Mouse (Mus musculus) left cerebral cortex, adult 18-20 months (tissue): ENCODE data around the gene Gm21954. TPM values are rescaled to one million over a fixed set of nuclear protein-coding genes. Genes with fewer than 3 reads are reported as not detected.

Experiments used
- DNase-seq, 2 experiments: peaks; one replicate each; pipeline ENCODE4 v3.0.0; 2021 to 2022; ENCODE audit warnings: low spot score in 2 of 2, mixed read lengths in 1 of 2
- long read RNA-seq, 2 experiments: library from polyadenylated mRNA; stranded (forward); transcript quantifications; one replicate each; pipeline ENCODE4 v2.0.0; 2021
- total RNA-seq, 2 experiments: library from RNA; stranded (reverse); gene quantifications; 2 replicates each; pipeline ENCODE4 v1.2.3; 2021

Gm21954 gene
- total RNA-seq = not detected
- long read RNA-seq, experiment 1, partial matches to known transcripts = 0 of 9 reads
- long read RNA-seq, experiment 1, other reads (novel, unspliced or antisense) = 9 of 9 reads
- long read RNA-seq, experiment 2, partial matches to known transcripts = 0 of 7 reads
- long read RNA-seq, experiment 2, other reads (novel, unspliced or antisense) = 7 of 7 reads

DNA sequence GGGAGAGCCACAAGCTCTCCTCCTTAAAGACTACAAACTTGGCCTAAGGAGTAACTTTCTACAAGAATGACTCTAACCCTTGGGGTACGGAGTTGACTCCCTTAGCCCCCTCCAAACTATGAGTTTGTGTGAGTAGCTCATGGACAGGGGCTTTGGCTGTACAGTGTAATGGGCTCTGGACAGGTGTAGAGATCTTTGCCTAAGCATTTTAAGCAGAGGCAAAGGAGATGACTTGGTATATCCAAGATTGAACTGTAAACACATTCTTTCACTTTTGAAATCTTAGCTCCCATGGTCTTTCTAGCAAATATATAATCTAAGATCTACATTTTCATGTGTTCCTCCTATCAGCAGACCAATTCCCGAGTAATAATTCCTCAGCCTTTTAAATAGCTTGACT lies at the start of gene Gm21954:
Gene Gm21954 (minus strand): TSS at position 101 of the 400 bp plus-strand sequence.
- DNase-seq = no peak

DNA sequence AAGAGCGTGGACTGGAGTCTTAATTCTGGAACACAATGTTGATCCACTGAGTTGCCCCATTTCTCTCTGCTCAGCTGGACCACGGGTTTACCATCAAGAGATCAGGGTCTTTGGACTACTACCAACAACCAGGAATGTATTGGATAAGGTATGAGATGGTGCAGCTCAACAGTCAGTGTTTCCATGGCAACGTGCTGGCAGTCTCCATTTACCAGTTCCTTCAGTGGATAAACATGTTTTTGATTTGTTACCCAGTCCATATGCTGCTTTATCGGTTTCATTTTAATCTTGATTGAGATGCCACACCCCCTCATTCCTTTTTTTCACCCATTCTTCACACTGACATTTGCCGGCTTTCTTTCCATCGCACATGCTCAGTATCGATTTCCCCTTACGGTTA lies 49.8 kb upstream of the Gm21954 start:
- DNase-seq = no peak

DNA sequence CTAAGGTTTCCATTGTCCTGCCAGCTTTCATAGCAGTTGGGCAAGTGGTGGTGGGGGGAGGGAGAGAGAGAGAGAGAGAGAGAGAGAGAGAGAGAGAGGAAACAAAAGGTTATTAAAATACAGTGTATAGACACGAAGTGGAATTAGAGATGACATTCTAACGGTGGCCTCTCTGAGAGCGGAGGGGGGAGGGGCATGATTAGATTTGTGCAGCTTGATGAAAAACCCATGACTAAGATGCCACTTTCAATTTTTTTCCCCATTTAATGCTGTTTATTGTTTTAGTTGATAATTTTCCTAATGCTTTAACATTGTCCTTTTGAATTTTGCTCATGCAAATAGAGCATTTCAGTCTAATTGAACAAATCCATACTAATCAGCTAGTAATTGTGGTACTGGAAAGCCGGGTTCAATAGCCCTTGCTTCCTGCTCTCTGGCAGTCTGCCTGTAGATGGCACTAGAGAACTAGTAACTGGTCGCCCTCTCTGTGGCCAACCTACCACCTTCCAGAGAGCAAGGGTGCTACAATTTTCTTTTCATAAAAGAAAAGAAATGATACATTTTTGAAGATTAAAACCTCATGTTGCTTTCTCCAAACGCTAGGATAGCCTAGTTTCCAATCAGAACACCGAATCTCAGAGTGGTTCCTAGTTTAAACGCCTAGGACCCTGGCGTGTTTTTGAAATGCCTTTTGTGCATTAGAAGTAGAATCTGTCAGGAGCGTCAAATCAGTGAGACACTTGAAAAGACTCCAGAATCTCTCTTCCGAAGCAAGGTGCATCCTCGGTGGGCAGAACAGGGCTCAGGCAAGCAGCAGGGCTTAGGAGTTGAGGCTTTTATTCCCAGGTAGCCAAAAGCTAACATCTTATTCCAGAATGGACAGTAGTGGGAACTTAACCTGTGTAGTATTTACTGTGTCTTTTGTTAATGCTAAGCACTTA lies 48.5 kb upstream of the Gm21954 start:
- DNase-seq = peak; percentile 76 to 78

DNA sequence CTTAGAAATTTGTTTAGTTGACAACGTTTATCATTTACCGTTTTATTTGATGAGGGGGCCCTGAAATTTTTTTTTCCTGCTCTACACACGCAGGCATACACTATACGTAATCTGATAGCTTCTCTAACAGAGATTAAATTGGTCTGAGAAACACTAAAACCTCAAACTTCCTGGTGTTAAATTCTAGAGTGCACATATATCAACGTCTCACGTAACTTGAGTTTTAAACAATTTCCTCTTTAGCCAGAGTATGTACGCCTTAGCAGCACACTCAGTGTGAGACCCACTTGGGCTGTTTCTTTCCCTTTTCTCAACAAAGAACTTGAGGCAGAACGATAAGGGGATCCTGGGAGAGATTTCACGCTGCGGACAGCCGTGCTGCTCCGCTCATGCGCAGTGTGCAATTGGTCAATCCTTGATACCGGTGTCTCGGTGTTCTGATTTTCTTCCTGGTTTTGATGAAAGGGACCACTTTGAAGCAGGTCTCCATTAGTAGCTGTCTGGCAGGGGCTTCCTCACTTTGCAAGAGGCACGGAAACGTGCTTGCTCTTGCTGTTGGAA lies 45.5 kb upstream of the Gm21954 start:
- no peak for DNase-seq

DNA sequence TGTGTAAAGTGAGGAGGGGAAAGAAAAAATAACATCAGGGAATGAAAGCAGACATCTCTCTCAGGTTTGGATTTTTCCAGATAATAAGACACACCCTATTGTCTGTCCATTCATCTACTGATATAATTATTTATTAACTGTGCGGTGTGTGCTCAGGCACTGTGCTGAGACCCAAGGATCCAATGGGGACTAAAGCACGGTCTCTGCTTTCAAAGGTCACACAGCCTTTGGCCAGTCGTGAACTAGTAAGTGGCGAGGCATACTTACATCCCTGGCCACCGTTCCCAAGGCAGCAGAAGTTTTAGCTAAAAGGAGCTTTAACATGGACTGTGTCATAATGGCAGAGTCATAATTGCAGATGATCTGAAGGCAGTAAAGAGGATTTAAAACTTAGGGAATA lies 44.0 kb upstream of the Gm21954 start:
- DNase-seq = no peak

DNA sequence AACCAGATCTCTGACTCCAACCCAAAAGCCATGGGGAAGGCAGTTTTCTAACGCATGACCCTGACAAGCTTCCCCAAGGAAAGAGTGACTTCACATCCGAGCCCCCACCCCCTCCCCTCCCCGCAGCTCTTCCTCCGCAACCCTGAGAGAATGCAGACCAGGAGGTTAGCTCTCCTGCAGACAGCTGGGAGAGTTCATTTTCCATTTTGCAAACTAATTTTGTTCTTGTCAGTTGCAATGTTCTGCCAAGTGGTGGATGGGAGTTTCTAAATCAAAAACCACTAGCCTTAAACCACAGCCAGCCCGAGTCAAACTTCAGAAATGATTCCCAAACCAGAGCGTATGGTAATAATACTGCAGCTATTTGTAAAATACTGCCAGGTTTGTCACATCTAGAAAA lies 39.6 kb upstream of the Gm21954 start:
- DNase-seq = no peak

DNA sequence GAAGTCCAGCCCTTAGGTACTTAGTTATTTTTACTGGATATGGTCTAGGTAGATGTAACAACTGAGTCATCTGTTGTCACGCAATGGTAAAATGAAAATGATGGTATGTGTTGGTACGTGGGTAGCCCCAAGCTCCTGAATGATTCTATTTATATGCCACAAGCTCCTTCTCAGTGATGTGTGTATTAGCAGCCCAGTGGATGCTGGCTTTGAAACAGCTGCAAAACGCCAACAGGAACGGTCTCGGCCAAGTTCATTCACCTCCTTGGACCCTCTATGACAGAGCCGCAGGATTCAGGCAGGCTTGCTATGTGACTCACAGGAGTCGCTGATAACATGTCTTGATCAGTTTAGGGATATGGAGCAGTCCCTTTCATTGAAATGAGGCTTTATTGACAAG lies 38.2 kb upstream of the Gm21954 start:
- DNase-seq = no peak

DNA sequence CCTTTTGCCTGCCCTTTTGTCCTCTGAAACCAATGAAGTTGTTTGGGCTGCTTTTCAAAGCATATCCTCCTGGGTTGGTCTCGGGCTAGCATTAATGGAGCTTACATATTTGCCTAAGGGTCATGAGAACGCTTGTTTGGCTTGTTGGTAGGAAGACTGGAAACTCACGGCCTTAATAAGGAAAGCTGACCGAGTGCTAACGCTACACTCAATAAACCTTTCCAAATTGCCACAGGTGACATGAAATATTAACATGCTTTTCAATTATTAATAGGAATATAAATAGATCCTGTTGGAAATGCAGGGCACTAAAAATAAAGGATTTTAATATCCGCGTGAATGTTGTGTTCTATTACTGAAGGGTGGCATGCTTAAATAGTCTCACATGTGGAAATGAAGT lies 27.3 kb upstream of the Gm21954 start:
- no peak for DNase-seq

DNA sequence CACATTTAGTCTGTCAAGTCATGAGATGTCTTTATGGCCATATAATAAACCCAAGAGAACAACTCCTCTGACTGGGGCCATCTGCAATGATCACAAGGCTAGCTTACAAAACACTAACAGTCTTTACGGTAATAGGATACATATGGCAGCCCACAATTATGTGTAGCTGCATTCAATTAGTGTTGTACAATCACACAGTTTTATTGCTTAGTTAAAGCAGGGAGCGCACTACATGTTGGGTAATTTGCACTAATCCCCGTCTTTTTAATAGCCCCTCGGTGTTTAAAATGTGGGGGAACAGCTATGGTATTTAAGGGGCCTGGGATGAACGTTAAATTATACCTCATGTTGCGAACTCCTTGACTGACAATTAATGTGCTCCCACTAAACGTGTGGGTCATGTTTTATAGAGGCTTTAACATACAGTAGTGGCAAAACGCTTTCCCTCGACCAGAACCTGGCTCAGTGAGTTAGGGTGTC lies 24.5 kb upstream of the Gm21954 start:
- no peak for DNase-seq

DNA sequence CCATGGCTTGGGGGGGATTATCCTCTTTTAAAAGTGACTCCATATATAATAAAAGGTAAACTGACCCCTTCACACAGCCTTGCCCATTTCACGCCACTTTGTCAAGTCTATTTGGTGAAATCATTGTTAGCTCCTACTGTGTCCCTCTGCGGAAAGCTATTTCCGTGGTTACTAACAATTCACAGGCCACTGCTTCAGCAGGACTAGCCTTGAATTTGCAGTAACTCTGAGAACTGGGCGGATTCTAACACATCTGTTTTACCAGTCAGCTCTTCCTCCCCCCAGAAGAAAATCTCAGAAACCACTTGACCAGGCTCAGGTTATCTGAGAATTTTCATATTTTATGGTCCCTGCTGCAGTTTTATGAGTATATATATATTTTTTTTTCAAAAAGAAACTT lies 23.9 kb upstream of the Gm21954 start:
- no peak for DNase-seq

DNA sequence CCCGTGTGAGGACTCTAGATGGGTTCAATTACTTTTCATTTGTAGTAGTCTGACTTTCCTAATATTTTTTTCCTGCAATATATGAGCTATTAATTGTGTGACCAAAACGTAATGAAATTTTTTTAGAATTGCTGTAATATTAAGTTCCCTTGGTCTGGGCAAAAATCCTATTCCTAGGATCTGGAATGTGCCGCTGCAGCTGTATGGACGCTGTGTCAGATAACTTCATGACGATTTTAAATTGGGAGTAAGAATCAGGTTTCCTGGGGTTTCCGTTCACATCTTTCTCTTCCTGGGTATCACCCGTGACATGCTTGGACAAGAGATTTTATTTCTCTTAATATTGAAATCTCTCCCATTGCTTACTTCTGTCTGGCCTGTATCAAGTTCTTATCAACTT lies 23.2 kb upstream of the Gm21954 start:
- no peak for DNase-seq

DNA sequence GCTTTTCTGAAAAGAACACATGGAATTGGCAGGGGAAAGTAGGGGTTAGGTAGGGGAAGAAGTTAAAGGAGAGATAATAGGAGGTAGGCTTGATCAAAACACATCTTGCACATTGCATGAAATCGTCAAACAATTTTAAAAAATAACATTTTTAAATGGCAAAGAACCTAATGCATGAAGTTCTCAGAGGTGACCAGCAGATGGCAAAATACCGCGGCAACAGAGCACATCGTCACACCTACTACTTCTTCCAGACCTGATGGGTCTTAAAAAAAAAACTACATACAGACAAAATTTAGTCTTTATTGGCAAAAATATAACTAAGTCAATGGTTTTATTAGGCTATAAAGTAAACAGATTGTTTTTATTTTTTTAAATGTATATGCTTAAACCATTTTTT lies 22.3 kb upstream of the Gm21954 start:
- no peak for DNase-seq

DNA sequence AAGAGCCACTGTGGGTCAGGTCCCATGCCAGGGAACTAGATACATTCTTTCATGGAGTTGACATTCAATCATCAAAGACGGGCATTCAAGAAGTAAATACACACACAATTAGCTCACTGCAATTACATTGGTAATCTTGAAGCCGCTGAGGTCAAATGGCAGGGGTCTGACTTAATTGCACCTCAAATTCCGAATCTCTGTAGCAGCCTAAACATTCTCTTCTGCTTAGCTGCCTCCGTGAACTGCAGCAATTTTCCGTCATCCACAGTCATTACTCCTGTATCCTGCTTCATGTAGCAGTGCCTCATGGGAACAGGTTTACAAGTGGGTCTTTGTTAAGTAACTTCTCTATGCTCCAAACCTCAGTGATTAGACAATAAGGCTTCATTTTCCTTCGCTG lies 20.0 kb upstream of the Gm21954 start:
- no peak for DNase-seq

DNA sequence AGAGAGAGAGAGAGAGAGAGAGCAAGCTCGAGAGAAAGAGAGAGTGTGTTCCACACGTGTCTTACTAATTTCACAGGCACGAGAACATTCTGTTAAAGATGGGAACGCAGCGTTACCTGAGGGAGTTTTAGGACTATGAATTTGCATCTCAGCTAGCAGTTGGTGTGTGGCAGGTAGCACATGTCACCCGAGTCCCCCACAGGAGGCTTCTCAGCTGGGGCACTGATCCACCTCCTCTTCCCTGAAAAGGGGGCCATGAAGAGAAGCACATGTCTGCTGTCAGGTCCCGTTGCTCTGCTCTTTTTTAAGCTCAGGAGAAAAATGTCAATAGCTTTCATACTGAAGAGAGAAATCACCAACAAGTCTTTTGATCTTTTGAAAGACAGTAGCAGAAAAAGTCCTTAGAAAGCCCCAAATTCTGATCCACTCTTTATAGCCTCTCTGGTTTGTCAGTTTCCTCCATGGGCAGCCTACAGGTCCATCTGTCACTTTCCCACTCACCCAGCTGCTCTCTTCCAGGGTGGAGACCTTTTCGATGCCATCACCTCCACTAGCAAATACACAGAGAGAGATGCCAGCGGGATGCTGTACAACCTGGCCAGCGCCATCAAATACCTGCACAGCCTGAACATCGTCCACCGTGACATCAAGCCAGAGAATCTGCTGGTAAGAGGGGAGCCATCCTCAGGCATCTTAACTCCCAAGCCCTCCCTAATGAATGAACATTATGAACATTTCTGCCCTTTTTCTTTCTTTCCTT lies 17.4 kb upstream of the Gm21954 start:
- peak in 1 of 2 experiments; percentile 54 for DNase-seq

DNA sequence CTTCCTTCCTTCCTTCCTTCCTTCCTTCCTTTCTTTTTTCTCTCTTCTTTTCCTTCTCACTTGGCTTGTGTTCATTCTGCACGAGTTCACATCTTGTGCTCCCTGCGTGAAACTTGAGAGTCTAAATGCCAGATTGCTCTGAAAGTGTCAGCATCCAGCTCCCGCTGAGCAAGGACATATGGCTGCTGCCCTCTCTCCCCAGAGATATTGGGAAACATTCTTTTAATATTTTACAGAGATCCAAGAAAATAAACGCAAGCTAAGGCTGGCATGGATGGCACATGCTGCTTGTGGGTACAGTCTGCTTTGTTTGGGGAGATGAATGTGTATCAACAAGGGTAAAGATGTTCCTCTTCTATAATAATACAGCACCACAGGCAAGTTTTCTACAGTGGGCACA lies 11.3 kb upstream of the Gm21954 start:
- no peak for DNase-seq

DNA sequence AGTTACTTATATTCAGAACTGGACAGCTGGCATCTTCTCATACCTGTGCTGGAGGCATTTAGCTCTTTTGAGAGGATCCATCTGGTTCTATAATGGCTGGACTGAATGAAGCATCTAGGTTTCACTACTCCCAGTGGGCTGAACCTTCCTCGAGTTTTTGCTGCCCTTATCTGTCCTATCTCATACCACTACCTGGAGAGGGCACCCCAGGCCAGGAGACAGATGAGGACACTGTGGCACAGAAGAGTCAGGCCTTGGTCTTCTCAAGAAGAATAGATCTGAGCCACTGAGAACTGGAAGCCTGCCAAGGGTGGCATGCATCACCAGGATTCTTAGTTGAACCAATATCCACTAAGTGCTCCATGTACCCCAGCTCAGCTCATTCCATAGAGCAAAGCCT lies 9.1 kb upstream of the Gm21954 start:
- DNase-seq = no peak

DNA sequence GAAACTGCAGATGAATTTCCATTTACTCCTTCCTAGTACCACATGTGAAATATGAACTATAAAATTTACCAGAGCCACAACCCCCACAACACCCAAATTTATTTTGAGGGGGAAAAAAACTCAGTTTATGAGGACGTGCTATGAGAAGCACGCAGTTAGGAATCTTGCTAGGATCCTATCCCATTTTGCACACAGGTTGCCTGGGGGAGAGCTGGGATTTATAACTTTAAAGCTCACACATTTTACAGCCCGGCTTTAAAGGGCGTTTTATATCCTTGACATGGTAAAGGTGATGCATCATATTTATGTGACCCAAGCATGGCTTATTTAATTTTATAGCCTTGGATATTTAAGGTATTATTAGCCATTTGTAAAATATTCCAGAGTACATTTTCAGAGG lies 7.3 kb upstream of the Gm21954 start:
- DNase-seq = no peak

DNA sequence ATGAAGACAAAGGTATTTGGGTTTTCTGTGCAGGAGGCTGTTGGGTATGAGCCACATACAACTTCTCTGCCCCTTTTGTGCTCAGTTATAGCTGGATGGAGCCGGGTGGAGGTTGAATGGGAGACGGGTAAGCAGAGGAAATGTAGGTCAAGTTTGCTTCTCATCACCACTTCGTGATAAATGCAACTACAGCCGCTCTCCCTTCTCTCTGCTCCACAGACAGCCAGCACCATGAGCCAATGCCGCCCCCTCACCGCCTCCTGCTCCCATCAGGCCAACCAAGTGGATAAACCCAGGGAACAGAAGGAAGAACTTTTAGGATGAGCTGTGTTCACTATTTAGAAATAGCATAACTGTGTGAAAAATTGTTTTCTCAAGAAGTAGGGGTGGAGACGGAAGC lies 4.7 kb upstream of the Gm21954 start:
- DNase-seq = peak; percentile 80 to 90

DNA sequence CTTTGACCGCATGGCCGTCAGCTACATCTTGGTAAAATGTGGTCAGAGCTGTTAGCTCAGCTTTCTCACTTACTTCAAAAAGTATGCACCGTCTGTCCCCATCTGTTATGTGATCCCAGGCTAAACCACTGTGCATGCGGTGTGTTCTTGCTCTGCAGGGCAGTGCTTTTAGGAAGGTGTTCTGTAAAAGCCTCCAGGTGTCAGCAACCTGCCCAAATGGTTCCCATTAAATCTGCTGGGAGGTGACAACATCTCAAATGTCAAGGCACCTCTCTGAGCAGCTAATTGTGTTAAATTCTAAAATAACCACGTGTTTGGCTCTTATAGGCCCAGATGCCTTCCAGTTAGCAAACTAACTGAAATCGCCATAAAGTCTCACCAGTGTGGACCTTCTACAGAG lies 1.1 kb upstream of the Gm21954 start:
- no peak for DNase-seq

DNA sequence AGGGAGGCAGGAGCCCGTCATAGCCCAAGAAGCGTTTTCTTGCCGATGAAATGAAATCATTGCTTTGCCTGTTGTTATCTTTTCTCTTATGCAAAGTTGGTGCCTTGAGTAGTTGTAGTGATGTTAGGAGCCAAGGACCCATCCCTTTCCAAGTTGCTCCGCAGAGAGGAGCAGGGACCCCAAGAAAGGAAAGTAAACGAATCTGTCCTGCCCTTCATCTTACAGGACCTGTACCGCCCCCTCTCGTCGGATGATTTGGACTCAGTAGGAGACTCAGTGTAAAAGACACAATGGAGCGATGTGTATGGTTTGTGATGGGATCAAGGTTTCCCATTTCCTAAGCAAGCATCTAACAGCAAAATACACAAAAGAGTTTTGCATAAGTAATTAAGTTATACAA lies 5.7 kb downstream of the Gm21954 start:
- peak; percentile 39 to 62 for DNase-seq

DNA sequence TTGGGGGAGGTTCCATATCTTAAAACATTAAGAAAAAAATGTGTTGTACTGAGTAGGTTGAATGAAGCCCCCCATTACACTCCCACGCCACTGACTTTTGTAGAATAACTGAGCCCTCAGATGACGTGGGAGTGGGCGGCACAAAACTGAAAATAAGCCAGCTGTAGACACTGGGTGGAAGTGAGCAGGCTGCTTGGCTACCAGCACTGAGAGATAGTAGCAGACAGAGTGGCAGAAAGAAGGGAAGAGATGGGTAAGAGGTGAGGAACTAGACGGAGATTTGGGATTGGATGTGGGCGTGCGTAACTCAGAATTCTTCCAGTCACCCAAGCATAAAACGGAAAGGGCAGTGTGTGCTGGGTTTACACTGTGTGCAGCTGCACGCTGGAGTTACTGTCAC lies 6.2 kb downstream of the Gm21954 start:
- peak; percentile 53 to 70 for DNase-seq

DNA sequence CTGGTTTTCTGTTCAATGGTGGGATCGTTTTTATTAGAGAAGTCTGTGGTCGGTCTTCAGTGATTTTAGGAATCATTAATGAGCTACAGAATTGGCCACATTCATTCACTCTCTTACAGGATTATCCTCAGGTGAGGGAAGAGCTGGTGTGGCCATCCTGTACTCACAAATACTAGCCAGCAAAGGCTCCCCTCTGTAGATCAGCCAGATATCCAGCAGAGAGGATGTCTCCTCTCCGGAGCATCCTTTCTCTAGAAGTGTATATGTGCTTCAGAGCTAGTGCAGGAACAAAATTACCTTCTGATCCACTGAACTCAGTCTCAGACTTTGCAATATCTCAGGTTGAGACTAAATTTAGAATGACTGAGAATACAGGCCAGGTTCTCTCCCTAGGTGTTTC lies 7.8 kb downstream of the Gm21954 start:
- no peak for DNase-seq
